Mouse (Mus musculus): Measurements from ENCODE around the gene Arid4a. TPM values are rescaled to one million over a fixed set of nuclear protein-coding genes. Genes with fewer than 3 reads are reported as not detected.

The Arid4a gene
- 10 to 100 TPM; 30.3 to 37.8 (median 35.9) TPM for total RNA-seq (2022)

DNA sequence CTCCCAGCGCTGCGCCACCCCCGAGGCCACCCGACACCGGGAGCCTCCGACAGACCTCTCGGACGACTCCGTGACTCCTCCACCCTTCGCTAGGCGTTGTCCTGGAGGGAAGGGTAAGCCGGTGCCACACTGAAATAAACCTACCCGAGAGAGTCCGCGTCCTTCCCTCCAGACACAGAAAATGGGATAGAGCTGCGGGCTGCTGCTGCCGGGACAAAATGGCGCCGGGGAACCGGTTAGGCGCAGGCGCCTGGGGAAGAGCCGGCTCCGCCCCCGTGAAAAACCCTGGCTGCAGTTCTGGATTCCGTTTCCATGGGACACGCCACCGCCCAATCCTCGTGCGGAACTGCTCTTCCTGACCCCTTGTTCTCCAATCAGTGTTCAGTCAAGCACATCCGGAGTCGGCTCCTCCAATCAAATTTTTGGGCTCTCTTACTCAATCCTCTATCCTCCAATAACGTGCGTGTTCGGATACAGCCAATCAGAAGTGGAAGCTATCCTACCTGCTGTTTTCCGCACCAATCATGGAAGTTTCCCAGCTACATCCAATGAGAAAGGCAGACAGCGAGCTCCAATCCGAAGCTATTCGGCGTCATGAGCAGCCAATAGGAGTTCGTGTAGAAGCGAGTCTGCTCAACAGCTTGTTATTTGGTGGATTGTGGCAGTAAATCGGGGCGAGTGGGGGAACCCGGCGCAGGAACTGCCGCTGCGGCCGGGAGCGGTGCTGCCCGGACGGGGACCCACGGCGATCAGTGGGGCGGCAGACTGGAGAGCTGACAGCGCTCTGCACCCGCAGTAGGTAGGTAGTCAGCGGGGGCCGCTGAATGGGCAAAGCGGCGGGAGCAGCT is at the start of gene Arid4a:
Gene Arid4a, plus strand, starts transcription at position 628 of the 848 bp plus-strand sequence.
- peak; percentile 91 to 100 for DNase-seq (ENCODE audit: low spot score in 2 of 2)

DNA sequence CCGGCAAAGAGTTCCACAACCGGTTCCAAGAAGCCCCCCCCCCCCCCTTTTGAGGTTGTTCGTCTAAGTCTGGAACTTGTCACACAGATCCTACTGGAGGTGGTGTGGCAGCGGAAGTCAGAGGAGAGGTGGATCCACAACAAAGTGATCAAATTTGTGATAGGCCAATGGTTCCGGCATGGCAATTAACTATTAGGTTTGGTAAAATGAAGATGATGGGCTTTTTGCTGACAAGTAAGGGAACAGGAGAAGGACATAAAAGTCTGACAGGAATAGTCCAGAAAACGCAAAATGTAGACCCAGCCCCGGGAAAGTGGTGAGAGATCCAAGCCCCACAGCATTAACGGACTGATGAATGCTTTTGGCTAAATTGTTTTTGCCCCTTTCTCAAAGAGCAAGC is 48.2 kb upstream of the Arid4a start:
- no peak for DNase-seq (ENCODE audit: low spot score in 2 of 2)

DNA sequence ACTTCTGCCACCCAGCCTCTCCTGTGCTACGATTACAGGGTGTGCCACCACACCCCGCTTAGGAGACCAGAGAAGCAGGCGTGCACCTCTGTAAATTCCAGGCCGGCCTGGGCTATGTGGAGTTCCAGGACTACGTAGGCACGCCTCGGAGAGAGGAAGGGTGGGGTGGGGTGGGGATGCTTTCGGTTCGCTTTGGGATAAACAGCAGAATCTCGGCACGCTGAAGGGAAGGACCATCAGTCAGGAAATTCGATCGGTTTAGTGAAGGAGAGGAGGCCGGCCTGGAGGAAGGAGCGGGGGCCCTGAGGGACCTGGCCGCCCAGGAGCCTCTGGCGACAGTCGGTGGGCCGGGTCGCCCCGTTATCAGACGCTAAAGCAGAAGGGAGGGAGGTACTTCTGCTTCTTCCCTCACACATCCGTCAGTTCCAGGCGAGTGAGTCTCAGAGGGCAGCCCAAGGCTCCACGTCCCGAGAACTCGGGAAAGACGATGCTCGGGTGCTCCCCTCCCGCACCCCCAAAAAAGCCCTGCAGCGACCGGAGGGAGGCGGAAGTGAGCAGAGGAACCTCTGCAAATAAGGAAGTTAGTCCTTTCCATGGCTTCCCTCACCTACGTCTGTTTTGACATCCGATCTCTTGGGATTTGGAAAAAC is 47.5 kb upstream of the Arid4a start:
- peak; percentile 66 to 67 for DNase-seq (ENCODE audit: low spot score in 2 of 2)

DNA sequence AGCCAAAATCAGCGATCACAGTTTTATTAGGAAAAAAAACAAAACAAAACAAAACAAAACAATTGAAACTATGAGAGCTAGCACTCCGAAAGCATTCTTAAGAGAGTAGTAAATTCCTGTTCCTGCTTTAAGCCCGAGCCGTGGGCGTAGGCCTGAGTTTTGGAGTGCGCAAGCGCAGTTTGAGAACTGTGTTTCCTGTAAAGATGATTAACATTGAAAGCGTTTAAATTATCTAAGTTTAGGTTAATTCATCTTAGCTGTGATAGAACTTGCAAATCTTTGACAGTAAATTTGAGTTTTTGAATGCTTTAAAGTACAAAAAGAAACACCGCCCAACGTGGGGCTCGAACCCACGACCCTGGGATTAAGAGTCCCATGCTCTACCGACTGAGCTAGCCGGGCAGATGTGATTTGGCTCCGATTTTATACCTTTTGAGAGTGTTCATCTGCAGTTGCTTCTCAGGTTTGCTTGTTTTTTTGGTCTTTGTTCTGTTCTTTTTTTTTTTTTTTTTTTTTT is 46.9 kb upstream of the Arid4a start:
- peak; percentile 80 to 96 for DNase-seq (ENCODE audit: low spot score in 2 of 2)

DNA sequence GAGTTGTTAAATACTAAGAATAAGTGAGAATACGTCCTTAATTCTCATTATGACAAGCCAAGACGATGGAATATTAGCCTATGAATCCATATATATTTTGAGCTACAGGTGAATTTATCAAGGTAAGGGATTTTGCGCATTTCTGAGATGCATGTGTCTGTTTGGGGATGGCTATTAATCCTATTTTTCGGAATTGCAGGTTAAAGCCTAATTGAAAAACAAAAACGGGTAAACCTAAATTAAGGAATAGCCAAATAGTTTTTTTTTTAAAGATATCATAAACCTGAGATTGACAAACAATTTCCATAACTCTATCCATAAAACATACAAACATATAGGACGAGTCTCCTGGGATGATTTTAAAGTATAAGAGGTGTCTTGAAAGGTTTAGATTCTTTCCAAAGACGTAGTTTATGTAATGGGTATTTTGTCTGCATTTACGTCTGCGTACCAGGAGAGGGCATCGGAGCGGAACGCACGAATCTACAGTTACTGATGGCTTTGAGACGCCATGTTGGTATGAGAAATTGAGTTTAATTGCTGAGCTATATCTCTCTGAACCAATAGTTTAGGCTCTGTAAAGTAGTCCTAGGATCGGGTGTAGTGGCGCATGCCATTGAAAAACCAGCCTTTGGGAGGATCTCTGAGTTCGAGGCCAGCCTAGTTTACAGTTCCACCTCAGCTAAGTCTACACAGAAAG is 46.2 kb upstream of the Arid4a start:
- peak; percentile 48 to 54 for DNase-seq (ENCODE audit: low spot score in 2 of 2)

DNA sequence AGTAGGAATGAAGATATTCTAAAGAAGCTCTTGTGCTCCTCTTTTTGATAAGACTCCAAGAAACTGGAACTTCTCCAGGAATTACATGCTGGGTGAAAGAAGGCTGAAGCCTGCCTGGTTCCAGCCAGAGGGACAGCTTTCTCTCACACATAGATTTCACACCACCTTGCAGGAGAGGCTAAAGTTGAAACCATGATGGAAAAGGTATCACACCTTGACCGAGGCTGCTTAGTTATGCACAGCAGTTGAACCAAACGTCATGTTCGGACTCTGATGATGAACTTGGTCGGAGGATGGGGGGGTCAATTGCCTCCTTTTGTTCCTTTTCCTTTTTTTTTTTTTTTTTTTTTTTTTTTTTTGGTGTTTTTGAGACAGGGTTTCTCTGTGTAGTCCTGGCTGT is 42.0 kb upstream of the Arid4a start:
- no peak for DNase-seq (ENCODE audit: low spot score in 2 of 2)

DNA sequence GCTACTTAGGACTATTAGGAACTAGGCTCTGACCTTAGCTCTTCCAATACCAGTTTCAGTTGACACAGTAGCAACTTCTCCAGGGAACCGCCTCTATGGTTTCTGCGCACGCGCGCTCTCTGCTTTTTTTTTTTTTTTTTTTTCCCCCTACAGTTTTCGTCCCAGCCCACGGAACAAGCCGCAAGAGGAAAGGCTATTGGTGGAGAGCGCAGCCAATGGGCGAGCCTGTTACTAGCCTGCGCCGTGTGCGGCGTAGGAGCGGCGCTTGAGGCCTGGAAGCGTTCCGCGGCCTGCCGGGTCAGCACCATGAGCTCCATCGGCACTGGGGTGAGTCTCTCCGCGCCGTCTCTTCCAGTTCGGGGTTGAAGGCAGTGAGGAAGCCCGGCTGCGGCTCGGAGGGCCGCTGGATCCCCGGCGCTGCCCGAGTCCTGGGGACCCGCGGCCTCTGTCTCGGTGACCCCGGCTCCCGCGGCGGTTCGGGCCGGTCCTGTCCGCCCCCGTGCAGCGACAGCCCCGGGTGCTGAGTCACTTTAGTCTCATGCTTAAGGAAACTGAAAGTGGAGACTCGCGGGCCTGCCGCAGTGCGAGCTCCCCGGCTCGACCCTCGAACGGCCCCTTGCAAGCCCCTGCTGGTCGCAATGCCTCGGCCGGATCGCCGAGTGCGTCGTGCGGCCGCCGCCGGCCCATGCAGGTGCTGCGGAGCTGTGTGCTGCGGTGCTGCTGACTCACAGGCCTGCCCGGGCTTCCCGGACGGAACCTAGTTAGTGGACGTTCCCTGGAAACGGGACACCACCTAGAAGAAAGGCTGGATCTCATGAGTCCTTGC is 41.1 kb upstream of the Arid4a start, which contains the start of gene Psma3:
Gene Psma3, plus strand, starts transcription at position 181 of the 826 bp plus-strand sequence.
- peak; percentile 73 to 90 for DNase-seq (ENCODE audit: low spot score in 2 of 2)

DNA sequence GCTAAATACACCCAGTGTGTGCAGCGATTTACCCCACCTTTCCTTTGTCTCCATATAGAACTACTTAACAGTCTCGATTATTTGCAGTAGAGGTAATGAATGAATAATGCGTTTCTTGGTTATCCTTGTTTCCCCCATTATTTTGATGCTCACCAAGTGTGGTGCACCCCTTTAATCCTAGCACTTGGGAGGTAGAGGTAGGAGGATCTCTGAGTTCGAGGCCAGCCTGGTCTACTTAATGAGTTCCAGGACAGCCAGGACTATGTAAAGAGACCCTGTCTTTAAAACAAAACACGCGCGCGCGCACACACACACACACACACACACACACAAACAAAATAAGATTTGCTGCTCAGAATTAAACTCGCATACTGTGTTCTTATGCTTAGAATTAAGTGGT is 40.4 kb upstream of the Arid4a start:
- DNase-seq (ENCODE audit: low spot score in 2 of 2) = no peak

DNA sequence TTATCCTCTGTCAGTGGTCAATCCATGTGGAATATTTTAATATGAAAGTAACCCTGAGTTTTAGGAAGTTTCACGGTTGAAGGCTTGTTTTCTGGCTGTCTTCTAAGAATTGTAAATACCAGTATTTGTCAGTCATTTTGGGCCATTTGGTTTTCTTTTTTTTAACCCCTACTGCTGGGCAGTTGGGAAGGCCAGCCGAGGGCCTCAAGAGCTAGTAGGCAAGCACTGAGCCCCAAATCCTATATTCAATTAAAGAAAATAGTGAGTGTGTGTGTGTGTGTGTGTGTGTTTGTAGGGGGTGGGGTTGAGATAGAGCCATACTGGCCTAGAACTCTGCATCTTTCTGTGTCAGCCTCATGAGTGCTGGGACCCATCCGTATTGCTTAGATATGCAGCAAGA is 39.9 kb upstream of the Arid4a start:
- DNase-seq (ENCODE audit: low spot score in 2 of 2) = no peak

DNA sequence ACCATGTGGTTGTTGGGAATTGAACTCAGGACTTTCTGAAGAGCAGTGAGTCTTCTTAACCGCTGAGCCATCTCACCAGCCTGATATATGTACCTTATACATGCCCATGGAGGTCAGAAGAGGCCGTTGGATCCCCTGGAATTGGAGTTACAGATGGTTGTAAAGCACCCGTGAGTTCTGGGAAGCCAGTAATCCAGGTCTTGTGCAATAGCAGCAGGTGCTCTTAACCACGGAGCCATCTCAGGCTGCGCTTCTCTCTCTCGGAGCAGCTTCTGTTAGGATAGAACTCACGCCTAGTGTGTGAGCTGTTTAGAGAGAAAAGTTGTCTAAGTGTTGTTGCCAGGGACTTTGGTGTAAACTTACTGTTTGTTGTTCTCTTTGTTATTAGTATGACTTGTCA is 37.4 kb upstream of the Arid4a start:
- no peak for DNase-seq (ENCODE audit: low spot score in 2 of 2)

DNA sequence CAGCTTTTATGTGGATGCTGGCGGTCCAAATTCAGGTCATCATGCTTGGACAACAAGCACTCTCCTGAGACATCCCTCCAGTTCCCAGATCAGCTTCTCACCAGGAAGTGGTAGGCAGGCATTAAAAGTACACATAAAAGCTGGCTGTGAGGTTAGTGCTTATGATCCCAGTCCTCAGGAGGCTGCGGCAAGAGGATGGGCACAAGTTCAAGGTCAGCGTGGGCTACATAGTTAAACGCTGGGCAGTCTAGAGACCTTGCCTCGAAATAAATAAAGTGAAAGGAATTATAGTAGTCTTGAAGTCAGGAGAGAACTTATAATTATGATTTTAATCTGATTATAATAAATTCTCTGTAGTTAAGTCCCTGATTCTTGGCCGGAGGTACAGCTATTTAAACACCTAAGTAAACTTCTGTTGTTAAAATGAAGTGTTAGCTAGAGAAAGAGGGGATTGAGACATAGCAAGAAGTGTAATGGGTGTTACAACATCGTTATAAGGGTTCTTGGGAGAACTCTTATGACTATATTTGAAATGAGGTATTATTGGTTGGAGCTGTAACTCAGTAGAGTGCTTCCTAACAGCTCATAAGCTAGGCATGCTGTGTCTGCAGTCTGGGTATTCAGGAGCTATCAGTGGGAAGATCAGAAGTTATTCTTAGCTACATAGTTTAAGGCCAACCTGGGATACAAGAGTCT is 30.8 kb upstream of the Arid4a start:
- no peak for DNase-seq (ENCODE audit: low spot score in 2 of 2)

DNA sequence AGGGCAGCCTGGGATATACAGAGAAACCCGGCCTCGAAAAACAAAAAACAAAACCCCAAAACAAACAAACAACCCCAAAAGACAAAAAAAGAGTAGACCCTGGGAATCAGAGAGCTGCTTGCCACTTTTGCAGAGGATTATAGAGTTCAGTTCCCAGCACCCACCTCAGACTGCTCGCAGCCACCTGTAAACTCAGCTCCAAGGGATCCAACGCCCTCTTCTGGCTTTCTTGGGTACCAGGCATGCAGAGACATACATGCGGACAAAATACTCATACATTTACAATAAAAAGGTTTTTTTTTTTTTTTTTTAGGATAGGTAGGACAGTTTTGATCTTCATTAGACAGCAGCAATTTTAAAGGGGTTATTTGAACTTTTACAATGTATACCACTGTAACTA is 18.6 kb upstream of the Arid4a start:
- no peak for DNase-seq (ENCODE audit: low spot score in 2 of 2)

DNA sequence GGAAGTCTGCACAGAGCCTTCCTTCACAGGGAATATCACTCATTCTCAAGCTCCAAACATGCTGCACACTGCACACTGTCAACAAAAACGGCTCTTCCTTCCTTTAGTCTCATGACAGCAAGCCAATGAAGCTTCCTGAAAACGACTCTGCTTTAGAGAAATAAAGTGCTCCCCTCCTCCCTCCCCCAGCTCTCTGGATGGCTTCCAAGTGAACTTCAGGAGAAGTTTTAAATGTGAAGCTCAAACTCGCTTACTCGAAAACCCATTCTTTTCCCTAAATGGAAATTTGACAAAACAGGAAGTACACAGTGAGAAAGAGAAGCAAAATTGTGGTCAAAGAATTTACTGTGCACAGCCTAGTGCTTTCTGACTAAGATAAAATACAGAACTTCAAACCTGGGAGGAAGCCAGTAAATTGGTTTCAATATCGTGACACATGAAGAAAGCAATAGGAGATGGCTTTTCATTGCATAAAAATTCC is 16.3 kb upstream of the Arid4a start:
- DNase-seq (ENCODE audit: low spot score in 2 of 2) = no peak

DNA sequence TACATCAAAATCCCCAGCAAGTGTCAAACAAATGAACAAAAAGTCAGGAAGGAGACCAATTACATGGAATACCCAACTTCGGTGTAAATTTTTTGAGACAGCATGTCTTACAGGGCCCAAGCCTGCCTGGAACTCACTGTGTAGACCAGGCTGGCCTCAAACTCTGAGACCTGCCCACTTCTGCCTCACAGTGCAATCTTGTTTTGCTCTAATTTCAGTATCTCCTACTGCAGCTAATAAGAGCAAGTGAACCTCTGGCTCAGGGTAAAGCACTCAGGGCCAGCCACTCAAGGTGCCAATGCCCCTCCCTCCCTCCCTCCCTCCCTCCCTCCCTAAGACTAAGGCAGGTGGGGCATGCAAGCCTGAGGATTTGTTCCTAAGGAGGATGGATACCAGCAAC is 15.4 kb upstream of the Arid4a start:
- DNase-seq (ENCODE audit: low spot score in 2 of 2) = no peak

DNA sequence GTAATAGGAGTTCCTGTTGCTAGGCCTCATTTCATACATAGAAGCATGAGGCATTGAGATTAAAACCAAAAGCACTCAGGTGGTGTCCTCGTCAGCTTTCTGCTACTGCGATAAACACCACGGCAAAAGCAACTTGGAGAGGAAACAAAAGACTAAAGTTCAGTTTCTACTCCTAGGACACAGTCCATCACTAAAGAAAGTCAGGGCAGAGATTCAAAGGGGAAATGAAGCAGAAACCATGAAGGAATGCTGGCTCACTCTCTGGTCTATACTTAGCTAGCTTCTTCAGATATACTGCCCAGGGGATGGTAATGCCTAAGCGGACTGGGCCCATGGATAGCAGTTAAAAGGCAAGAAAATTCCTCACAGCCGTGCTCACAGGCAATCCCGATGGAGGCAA is 14.3 kb upstream of the Arid4a start:
- DNase-seq (ENCODE audit: low spot score in 2 of 2) = no peak

DNA sequence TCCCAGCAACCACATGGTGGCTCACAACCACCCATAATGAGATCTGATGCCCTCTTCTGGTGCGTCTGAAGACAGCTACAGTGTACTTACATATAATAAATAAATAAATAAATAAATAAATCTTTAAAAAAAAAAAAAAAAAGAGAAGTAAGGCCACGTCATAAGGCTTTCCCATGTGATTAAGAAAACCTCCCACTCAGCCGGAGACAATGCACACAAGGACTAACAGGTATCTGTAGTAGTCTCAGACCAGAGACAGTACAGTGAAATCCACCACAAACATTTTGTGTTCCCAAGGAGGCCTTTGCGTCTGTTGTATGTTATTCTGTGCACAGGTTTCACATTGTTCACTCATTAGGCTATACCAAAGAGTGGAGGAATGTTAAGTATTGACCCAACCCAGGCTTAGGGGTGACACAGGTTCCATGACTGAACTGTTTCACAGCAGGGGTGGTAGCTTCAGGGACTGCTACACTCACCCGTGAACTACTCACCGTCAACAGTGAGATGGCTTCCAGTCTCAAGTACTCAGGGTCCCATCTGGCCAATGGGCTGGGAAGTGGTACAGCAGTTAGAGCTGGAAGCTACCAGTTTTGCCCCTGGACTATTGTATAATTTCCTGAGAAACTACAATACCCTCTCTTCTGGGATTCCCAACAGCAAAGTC is 11.9 kb upstream of the Arid4a start:
- DNase-seq (ENCODE audit: low spot score in 2 of 2) = no peak

DNA sequence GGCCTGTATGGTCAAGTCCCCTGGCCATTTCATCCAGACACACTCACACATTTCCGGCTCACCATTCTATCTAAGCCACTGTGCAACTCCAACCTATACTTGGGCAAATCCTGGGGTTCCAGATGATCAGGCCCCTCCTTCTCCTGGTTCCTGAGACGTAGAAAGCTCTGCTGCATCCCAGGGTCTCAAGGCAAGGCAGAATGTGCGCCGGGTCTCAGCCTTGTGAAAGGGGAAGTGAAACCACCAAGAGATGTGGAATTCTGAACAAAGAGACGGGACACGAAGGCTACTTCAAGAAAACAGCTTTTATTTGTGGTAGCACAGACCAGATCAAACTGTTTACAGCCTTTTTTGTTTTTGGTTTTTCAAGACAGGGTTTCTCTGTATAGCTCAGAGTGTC is 9.6 kb upstream of the Arid4a start:
- DNase-seq (ENCODE audit: low spot score in 2 of 2) = no peak

DNA sequence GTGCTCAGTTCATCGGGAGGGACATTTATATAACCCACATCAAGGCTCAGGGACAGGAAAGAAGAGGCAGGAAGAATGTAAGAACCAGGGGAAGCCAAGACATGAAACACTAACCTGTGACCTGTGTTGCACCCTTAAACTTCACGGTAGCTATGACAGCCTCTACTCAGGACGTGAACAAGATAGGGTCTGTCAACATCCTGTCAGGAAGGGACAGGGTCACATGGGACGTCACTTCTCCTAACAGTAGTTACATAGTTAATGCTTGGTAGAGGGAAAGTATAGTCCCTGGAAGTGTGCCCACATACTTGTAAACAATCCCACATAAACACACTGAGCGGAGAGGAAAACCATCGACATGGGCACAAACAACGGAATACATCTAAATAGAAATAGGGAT is 8.9 kb upstream of the Arid4a start:
- DNase-seq (ENCODE audit: low spot score in 2 of 2) = no peak

DNA sequence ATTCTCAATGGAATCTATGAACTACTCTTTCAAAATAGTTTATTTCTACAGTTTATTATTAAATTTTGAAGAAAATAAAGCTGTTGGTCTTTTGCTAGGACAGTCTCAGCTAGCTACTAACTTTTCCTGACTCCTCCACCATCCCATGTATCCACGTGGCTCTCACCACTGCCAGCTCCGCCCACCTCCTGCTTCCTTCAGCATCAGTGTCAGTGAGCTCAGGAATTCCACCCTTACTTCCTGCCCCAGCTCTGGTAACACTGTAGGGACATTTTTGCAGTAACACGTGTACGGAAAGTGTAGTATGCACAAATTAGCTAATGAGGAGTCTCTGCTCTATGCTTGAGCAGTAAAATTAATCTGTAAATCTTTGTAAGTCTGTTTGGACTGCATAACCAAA is 6.0 kb upstream of the Arid4a start:
- no peak for DNase-seq (ENCODE audit: low spot score in 2 of 2)

DNA sequence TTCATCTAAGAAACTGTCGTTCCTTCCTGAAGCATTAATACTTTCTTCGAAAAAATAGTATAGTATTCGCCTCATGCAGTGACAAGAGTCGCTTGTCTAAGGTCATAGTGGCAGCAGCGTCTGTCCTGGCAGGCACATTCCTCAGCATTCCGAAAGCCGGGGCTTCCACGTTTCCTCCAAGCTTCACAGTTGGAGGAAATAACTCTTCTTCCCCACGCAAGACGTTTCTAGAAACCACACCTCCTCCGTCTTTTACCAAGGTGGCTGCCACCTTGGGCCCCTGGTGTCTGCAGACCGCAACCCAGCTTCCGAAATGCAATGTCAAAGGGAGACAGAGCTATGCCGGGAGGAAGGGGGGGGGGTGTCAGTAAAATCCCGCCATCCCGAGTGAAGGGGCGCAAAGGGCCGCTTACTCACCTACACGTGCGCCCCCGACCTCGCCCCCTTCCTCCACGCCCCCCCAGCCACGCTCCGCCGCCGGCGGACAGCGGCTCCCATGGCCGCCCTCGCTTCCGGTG is 886 bp upstream of the Arid4a start:
- DNase-seq (ENCODE audit: low spot score in 2 of 2) = no peak

All from left cerebral cortex, adult 8-10 months (tissue).